Mouse (Mus musculus): Measurements from ENCODE around the gene Aida. TPM values are rescaled to one million over a fixed set of nuclear protein-coding genes. Genes with fewer than 3 reads are reported as not detected.
"Not testable (repeated sequence)": the region's sequence is repeated elsewhere in the genome, so short reads cannot be mapped to it uniquely, and the experiment has no call there.

The Aida gene
- total RNA-seq, 2 experiments from 2014 or later = 58.6 to 61.3 TPM

DNA sequence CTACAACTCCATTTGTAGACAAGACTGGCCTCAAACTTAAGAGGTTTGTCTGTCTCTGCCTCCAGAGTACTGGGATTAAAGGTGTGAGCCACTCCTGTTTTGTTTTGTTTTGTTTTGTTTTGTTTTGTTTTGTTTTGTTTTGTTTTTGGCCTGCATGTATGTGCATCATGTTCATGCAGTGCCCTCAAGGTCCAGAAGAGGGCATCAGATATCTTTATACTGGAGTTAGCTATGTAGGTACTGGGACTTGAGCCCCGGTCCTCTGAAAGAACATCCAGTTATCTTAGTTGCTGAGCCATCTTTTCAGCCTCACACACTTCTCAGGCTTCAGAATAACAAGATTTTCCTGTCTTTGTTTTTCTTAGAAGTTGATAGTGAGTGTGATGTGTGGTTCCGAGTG, 19.4 kb downstream of the Aida start:
- DNase-seq (ENCODE audit: low spot score in 2 of 2) = no peak

DNA sequence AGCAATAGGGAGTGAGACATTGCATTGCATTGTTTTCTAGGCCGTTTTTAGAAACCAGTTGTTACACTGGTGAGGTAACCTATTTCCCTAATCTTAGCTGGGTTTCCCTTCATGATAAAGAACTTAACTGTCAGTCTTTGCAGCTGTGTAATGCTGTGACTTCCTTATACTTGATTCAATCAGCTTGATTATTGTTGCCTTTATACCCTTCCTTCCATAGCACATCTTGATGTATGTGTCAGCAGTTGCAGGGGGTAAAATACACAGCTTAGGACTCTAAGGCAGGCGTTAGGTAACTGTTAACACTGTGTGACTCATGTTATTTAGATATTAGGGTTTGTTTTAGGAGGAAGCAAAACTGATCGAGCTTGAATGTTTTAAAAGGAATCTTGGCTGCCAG, 24.3 kb downstream of the Aida start:
- DNase-seq (ENCODE audit: low spot score in 2 of 2) = no peak

DNA sequence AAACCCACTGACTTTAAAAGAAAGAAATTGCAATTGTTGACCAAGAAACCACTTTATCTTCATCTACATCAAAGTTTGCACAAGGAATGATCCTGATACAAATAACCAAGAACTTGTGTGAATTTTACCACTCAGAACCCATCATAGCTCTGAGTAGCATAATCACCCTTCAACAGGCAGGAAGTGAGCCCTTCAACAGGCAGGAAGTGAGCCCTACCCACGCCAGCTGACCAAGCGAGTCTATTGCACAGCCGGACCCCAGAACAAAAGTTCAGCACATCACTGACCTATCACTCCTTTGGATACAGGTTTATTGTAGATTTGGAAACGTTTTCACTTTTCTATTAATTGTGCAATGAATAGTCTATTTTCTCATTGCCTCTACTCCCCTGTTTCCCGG, 26.1 kb downstream of the Aida start:
- DNase-seq (ENCODE audit: low spot score in 2 of 2) = not testable (repeated sequence)

DNA sequence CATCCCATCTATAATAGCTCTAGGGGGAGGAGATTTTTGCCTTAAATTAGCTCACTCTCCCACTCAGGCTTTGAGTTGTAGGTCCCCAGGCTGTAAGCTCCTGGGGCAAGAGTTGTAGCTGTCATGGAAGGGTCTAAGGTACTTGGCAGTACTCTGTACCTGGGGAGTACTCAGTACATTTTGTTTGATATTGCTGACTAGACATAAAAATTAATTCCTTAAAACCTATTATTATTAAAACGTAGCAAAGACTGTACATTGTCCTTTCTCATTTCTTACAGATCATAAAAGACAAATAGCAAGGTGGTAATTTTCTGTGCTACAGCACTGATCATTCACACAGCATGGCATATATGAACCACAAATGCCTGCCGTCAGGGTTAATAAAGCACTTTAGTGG, 27.5 kb downstream of the Aida start:
- no peak for DNase-seq (ENCODE audit: low spot score in 2 of 2)

DNA sequence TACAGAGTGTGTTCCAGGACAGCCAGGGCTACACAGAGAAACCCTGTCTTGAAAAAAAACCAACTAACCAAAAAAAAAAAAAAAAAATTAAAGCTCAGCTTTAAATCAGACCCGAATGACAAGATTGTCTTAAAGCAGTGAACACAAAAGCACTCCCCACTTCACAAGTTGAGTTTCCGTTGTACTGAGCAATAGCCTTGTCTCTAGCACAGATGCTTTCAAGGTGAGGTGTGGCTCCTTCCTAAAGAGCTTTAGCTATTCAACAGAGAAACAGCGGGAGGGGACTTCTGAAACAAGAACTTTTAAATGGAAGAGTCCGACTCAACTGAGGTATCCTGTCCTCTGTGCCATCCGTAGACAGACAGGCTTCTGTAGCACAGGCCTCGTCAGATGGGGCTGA, 28.0 kb downstream of the Aida start:
- DNase-seq (ENCODE audit: low spot score in 2 of 2) = no peak

DNA sequence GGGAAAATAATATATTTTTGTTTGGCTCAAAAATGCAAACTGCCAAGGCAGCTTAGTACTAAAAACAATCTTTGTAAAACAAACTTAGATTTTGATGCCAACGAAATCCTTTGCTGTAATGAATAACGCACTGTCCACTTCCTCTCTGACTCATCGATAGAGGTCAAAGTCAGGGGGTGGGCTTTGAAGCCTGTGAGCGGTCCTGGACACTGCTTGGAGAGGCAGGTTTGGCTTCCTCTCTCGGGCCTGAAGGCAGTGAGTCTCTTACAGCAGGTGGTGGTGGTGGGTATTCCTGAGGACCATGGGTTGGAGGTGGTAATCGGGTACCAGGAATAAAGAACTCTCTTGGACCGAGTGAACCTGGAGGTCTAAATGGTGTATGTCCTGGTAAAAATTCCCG, 30.8 kb downstream of the Aida start:
- DNase-seq (ENCODE audit: low spot score in 2 of 2) = no peak

DNA sequence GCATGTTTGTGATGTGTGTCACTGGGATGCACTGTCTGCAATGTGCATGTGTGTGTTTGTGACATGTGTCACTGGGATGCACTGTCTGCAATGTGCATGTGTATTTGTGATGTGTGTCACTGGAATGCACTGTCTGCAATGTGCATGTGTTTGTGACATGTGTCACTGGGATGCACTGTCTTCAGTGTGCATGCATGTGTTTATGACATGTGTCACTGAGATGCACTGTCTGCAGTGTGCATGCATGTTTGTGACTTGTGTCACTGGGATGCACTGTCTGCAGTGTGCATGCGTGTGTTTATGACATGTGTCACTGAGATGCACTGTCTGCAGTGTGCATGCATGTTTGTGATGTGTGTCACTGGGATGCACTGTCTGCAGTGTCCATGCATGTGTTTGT, 46.5 kb downstream of the Aida start:
- not testable (repeated sequence) for DNase-seq (ENCODE audit: low spot score in 2 of 2)

DNA sequence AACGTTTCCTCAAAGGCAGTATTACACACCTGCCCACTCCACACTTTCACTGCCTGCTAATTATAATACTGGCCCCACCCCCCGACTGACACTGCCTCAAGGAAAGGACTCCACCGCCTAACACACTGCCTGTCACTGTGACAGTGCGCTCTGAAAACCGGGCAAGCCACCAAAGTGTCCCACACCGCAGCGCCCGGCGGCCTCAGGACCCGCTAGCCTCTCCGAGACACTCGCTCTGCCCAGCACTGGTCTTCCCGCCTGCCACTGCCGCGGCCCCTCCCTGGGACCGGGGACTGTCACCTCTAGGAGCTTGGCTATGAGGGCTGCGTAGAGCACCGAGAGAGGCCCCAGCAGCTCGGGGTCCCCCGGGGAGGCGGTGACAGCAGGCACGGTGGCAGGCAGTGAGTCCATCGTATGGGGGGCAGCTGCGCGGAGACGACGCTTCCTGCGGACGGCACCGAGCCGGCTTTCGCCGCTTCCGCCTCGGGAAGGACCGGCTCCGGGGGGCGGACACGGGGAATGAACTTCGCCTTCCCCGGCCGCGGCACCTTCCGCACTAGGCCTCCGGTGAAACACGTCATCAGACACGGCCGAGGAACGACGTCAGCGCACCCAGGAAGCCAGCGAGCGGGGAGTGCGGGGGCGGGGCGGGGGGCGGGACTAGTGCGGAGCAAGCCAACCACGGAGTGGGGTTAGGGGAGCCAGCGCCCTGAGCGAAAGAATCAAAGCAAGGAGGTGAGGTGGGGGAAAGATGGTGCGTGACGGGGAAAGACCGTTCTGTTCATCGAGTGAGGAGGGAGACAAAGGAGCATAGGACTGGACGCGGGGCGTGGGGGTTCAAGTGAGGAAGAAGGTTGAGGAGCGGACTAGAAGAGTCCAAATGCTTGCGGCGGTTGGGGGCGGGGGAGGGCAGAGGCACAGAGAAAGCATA, 48.8 kb downstream of the Aida start:
- peak; percentile 87 for DNase-seq (ENCODE audit: low spot score in 2 of 2)

DNA sequence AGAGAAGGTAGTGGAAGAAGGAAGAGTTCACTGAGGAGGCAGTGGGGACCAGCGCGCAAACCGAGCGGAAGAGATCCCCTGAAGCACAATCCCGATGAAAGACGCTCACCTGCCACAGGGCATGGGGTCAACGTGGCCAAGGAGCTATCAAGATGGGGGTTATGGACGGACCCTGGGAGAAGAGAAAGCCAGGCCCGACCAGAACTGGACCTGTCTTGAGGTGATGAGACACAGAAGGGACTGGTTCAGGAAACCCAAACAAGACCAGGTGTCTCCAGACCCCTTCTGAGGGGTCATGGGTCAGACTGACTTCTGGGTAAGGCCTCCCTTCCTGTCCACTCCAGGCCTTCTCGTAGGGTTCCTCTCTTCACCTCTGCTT, 49.4 kb downstream of the Aida start:
- DNase-seq (ENCODE audit: low spot score in 2 of 2) = no peak

DNA sequence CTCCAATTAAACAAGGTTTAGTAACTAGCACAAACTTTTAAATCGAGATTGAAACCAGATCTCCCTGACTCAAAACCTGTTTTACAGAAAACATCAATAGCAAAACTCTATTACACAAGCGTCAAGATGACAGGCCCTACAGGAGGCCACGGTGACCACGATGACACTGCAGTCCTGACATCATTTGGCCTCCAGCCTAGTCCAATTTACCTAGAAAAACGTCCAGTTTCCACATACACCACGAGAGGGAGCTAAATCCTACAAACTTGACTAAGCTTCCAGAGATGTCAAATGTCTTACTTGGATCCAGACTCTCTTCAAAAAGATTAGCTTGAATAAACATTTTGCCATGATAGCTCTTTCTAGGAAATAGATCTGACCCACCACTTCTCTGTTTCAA, 53.5 kb downstream of the Aida start:
- peak; percentile 40 to 60 for DNase-seq (ENCODE audit: low spot score in 2 of 2)

DNA sequence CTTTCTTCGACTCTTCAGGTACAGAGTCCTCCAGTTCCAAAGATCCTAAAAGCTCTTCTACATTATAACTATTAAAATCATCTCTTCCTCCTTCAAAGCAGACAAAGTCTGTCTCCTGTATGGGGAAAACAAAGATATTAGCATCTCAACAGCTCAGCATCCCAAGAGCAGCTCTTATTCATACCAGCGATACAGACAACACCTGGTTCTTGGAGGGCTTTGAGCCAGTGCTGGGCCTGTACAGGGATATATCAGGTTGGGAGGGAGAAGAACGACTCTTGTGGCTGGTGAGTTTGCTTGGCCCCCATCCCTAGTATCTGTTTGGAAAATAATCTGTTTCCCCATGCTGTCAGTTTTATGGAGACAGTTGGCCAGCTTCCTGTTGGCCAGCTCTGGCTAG, 62.5 kb downstream of the Aida start:
- no peak for DNase-seq (ENCODE audit: low spot score in 2 of 2)

DNA sequence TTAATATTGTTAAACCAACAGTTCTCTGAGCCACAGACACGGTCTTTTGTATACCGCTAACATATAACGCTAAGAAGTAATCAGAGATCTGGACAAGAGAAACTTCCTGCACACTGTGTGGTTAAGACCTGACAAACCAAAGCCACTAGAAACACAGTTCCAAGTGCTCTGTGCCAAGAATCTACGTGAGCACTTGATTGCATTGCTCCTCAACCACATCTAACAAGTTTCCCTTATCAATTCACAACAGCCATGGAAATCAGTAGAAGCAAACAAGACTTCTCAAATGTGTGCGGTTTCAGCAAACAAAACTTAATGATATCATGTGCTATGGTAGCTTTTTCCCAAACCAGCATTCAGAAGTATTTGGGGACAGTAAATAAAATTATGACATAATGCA, 65.9 kb downstream of the Aida start:
- DNase-seq (ENCODE audit: low spot score in 2 of 2) = no peak

DNA sequence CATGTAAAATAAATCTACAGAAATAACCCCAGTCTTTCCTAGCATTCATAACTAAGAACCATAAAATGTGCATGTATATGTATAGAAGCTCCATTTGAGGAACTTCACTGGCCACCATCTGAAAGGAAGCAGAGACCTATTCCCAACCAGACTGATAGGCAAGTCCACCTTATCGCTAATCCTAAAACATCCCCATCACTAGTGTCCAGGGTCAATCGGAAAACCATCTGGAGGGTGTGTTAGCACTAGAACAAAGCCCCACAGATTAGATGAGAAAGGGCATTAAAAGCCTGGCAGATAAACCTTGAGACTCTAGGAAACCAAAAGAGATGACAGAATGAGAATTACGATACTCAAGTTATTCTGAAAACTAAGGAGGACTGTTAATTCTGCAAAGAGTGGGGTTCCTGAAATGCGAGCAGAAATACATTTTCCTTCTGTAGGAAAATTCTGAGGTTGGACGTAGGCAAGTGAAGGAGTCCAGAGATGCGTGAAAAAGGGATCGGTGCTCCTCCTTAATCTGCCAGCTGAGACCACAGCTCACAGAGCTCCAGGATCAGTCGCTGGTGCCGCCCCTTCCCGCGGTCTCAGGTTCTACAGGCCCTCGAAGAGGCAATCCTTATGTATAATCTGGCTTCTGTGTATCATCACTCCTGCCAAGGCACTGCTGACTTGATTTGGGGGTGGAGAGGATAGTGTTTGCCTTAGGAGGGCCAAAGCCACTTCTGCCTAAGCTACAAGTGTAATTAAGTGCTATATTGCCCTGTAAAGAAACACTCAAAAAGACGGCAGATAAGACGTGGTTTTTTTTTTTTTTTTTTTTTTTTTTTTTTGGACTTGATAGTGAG, 66.6 kb downstream of the Aida start:
- no peak for DNase-seq (ENCODE audit: low spot score in 2 of 2)

DNA sequence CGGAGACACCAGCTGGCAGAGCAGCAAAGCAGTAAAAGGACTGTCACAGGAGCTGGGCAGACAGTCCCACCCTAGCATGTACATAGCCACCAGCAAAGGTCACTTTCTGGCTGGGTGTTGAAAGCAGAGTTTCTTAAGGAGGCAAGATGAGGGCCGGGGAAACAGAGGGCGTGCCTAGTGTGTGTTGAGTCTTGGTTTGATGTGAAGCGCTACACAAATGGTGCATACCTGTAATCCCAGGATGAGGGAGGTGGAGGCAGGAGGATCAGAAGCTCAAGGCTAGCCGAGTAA, 67.1 kb downstream of the Aida start:
- DNase-seq (ENCODE audit: low spot score in 2 of 2) = no peak

DNA sequence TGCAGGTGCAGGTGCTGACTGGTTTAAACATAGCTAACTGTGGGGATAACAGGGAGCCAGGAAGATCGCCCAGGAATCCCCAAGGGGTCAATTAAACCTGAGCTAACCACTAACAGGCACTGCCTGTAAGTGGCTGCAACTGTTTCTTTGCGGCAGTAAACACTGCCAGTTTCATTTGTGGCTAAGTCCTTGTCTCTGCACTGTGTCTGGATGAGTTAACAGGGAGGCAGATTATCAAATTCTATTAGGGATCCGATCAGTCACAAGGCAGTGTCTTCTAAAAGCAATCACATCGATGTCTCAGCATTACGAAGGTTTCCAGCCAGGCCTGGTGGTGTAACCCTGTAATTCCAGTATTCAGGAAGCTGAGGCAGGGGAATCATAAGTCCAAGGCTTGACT, 70.0 kb downstream of the Aida start:
- no peak for DNase-seq (ENCODE audit: low spot score in 2 of 2)

DNA sequence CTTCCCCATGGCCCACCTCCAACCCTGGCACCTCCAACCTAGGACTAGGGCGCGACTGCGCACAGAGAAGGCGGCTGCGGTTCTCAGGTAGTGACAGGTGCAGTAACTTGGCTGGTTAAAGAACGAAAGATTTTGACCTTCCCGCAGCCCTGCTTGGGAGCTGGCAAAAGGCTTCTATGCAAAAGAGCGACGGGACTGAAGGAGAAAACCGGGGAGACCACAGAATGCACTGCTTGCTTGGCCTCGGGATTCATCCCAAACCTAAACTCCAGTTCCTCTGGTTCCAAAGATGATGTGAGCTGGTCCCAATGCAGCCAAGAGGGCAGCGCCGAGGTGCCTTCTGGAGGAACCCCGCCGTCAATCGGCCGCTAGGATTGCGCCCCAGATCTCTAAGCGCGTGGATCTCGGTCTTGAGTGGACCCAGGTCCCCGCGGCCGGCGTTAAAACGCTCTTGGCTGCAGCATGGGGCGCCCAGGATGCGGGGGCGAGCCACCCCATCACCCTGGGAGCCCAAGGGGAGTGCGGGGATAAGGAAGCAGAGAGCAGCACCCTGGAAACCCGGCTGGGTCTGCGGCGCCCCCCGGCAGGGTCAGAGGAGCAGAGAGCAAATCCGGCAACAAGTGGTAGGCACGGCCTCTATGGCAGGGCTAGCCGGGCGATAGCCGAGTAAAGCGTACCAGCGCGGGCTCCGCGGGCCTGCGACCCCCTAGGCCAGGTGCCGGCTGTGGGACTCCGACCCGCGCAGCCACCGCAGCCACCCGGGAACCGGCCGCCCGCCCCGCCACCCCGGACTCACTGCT, 72.4 kb downstream of the Aida start:
- DNase-seq (ENCODE audit: low spot score in 2 of 2) = peak in 1 of 2 experiments; percentile 41

DNA sequence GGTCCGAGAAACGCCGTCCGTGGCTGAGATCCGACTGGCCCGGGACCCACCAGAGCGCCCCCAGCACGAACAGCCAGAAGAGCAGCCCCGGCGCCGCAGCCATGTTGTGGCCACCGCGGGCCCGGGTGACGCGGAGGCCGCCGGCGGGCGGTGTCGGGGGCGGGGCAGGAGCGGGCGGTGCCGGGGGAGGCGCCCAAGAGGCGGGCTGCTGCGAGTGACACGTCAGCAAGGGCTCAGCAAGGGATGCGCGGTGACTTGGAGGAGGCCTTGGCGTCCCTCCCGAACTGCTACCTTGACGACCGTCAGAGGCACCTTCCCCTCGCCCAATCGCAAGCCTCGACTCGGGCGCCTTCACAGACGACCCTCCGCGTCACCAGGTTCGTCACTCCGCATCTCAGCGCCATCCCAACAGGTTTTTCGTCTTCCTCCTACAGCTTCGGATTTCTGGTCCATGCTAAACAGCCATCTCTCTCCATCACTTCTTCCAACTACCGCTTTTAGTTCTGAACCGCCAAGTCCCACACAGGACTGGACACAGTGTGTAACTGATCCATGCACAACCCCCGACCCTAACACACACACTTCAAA, 73.1 kb downstream of the Aida start, which contains the start of gene Mia3:
Gene Mia3, minus strand, starts transcription at position 127 of the 588 bp plus-strand sequence.
- DNase-seq (ENCODE audit: low spot score in 2 of 2) = peak; percentile 96 to 97

DNA sequence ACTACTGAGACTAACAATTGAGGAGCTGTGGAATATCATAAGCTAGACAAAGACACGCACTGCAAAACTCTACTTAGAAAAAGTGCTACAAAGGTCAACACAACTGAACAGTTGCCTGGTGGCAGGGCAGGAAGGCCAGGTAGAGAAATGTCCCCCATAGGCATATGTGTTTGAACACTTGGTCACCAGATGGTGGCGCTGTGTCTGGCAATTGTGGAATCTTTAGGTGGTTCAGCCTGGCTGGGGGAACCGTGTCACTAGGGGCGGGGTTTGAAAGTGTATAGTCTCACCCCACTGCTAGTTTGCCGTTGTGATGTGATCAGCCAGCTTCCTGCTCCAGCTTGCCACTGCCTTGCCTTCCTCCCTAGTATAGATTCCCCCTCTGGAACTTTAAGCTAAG, 78.3 kb downstream of the Aida start:
- no peak for DNase-seq (ENCODE audit: low spot score in 2 of 2)
